Mouse (Mus musculus): ENCODE measurements around the gene Tfb1m. TPM values are rescaled to one million over a fixed set of nuclear protein-coding genes. Genes with fewer than 3 reads are reported as not detected.

Gene Tfb1m
- polyA plus RNA-seq, 1 experiment from 2014 or later = 20.3 TPM

DNA sequence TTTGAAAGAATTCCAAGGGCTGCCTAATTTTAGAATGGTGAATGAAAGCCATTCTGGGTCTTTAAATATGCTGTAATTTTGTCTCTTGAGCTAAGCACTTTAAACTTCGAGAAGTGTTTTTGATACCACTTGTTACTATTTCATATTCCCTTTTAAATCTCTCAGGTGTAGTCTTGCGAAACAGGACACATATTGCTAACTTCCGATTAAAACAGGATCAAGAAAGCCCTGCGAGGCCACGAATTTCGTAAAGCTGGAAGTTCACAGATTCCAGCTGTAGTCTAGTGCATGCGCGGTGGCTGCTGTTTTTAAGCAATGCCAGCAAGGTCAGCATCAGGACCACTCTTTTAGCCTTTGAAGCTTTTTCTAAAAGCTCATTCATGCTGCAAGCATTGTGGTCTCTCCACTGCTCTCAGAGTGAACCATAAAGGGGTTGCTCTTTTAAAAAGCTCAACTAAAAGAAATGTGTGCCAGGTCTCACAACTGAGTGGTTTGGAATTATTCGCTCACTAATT is 832 bp upstream of the Tfb1m start:
- Histone ChIP-seq H3K4me1 (replicated peaks; ENCODE audit: control insufficient read depth, insufficient read depth, low read length) (0 out of 2 replicates have a peak, but pooled peaks cover 8% of the 10 kb centered on the region), H3K4me2 (peak overlapping the region; percentile 68), H3K9me3 (ENCODE audit: control insufficient read depth, low read length) (no peaks in the 10 kb centered on the region), H3K27me3 (replicated peaks; ENCODE audit: control insufficient read depth, insufficient read depth, low read length) (no peaks in the 10 kb centered on the region), H3K4me3 (ENCODE audit: low read depth, low read length) (peak overlapping the region; percentile 61), H3K36me3 (ENCODE audit: control insufficient read depth, insufficient read depth, low read length) (no peaks in the 10 kb centered on the region), H3K27ac (ENCODE audit: low read depth, low read length) (peak overlapping the region; percentile 50), H3K9ac (ENCODE audit: low read depth, low read length) (peak overlapping the region; percentile 58; the same call in 1 of the 2 replicates)
- ATAC-seq (replicated peaks; ENCODE audit: low FRiP score) = no peak
- DNase-seq (ENCODE audit: low spot score) = no peak
- 78% methylated on average over 9 of the region's 9 CpGs for WGBS

DNA sequence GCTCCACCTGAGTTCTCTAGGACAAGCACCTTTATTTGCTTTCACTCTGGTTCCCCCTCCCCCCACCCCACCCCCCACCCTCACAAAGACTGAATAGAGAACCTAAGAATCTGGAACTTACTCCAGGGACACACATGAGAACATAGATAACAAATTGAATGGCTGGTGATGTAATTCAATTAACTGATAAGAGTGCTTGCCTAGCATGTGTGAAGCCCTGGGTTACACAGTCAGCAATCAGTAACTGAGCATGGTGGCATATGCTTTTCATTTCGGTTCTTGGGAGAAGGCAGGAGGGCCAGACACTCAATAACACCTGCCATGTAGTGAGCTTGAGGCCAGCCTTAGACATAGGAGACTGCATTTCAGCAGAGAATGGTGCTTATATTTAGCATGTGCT is 1.3 kb downstream of the Tfb1m start:
- Histone ChIP-seq H3K9me3 (ENCODE audit: control insufficient read depth, low read length) (no peaks in the 10 kb centered on the region), H3K27ac (ENCODE audit: low read depth, low read length) (0 out of 2 replicates have a peak overlapping the region, but pooled peaks have one; percentile 14), H3K4me3 (ENCODE audit: low read depth, low read length) (peak overlapping the region; percentile 61; the same call in 1 of the 2 replicates), H3K4me1 (replicated peaks; ENCODE audit: control insufficient read depth, insufficient read depth, low read length) (0 out of 2 replicates have a peak, but pooled peaks cover 8% of the 10 kb centered on the region), H3K36me3 (ENCODE audit: control insufficient read depth, insufficient read depth, low read length) (no peaks in the 10 kb centered on the region), H3K27me3 (replicated peaks; ENCODE audit: control insufficient read depth, insufficient read depth, low read length) (no peaks in the 10 kb centered on the region), H3K4me2 (peak overlapping the region; percentile 72), H3K9ac (ENCODE audit: low read depth, low read length) (no peak overlapping the region; the same call in 1 of the 2 replicates)
- ATAC-seq (replicated peaks; ENCODE audit: low FRiP score) = peak; percentile 6; the same call in 1 of the 2 replicates
- no peak for DNase-seq (ENCODE audit: low spot score)
- 57% methylated on average over 1 of the region's 1 CpGs for WGBS

DNA sequence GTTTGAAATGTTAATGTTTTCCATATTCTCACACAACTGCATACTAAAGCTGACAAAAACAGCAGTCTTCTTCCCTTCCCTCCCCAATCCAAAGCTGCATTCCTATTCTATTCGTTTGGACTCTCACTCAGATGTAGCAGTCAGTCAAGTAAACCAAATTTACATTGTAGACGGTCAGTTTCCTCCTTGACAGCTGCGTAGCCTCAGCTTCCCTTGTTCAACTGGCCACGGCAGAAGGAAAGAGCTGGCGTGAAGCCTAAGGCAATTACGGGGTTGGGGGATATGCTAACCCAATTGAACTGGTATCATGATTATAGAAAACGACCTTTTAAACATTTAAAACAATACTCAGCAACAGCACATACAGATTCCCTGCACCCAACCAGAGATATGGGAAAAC is 9.9 kb downstream of the Tfb1m start:
- Histone ChIP-seq H3K27ac (ENCODE audit: low read depth, low read length) (no peak overlapping the region), H3K27me3 (replicated peaks; ENCODE audit: control insufficient read depth, insufficient read depth, low read length) (no peaks in the 10 kb centered on the region), H3K4me3 (ENCODE audit: low read depth, low read length) (no peak overlapping the region), H3K9me3 (ENCODE audit: control insufficient read depth, low read length) (no peaks in the 10 kb centered on the region), H3K4me2 (no peak overlapping the region), H3K4me1 (replicated peaks; ENCODE audit: control insufficient read depth, insufficient read depth, low read length) (no peaks in the 10 kb centered on the region), H3K36me3 (ENCODE audit: control insufficient read depth, insufficient read depth, low read length) (0 out of 2 replicates have a peak, but pooled peaks cover under 1% of the 10 kb centered on the region), H3K9ac (ENCODE audit: low read depth, low read length) (no peak overlapping the region)
- ATAC-seq (replicated peaks; ENCODE audit: low FRiP score) = no peak
- DNase-seq (ENCODE audit: low spot score) = no peak
- WGBS = 70% methylated on average over 7 of the region's 7 CpGs

DNA sequence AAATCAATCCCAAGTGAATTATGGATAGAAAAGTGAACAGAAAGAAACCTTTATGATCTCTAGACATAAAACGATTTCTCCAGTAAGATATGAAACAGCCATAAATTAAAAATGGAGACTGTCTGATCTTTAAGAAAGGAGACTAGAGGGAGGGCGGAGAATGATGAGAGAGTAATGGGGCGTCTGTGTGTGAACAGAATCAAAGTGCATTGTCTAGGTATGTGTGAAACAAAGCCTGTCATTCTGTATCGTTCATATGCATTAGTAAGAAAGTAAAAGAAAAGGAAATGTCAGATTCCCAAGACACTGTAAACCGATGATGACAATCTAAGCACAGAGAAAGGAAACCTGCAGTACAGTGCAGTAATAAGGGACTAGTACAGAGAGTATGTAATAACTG is 16.5 kb downstream of the Tfb1m start:
- H3K9ac ChIP-seq (ENCODE audit: low read depth, low read length) = no peak overlapping the region
- no peaks in the 10 kb centered on the region for H3K9me3 ChIP-seq (ENCODE audit: control insufficient read depth, low read length)
- H3K27ac ChIP-seq (ENCODE audit: low read depth, low read length) = no peak overlapping the region
- DNase-seq (ENCODE audit: low spot score) (no peak), ATAC-seq (replicated peaks; ENCODE audit: low FRiP score) (no peak)
- H3K27me3 ChIP-seq (replicated peaks; ENCODE audit: control insufficient read depth, insufficient read depth, low read length) = no peaks in the 10 kb centered on the region
- no peaks in the 10 kb centered on the region for H3K4me1 ChIP-seq (replicated peaks; ENCODE audit: control insufficient read depth, insufficient read depth, low read length)
- no peak overlapping the region for H3K4me2 ChIP-seq
- no peak overlapping the region for H3K4me3 ChIP-seq (ENCODE audit: low read depth, low read length)
- peaks cover 7% of the 10 kb centered on the region; the same call in 1 of the 2 replicates for H3K36me3 ChIP-seq (ENCODE audit: control insufficient read depth, insufficient read depth, low read length)
- WGBS = 76% methylated on average over 5 of the region's 5 CpGs

GRCm38 (mm10) chr17:3540304-3540703 is 17.3 kb downstream of the Tfb1m start:
- Histone ChIP-seq H3K4me3 (ENCODE audit: low read depth, low read length) (no peak overlapping the region), H3K4me1 (replicated peaks; ENCODE audit: control insufficient read depth, insufficient read depth, low read length) (no peaks in the 10 kb centered on the region), H3K36me3 (ENCODE audit: control insufficient read depth, insufficient read depth, low read length) (peaks cover 7% of the 10 kb centered on the region; the same call in 1 of the 2 replicates), H3K27me3 (replicated peaks; ENCODE audit: control insufficient read depth, insufficient read depth, low read length) (no peaks in the 10 kb centered on the region), H3K9ac (ENCODE audit: low read depth, low read length) (no peak overlapping the region), H3K4me2 (no peak overlapping the region), H3K27ac (ENCODE audit: low read depth, low read length) (no peak overlapping the region), H3K9me3 (ENCODE audit: control insufficient read depth, low read length) (no peaks in the 10 kb centered on the region)
- no peak for DNase-seq (ENCODE audit: low spot score)
- 72% methylated on average over 2 of the region's 2 CpGs for WGBS
- no peak for ATAC-seq (replicated peaks; ENCODE audit: low FRiP score)

- no peak overlapping the region for H3K4me3 ChIP-seq (ENCODE audit: low read depth, low read length)
- H3K27me3 ChIP-seq (replicated peaks; ENCODE audit: control insufficient read depth, insufficient read depth, low read length) = no peaks in the 10 kb centered on the region
- 20% methylated on average over 1 of the region's 1 CpGs for WGBS
- no peak overlapping the region for H3K4me2 ChIP-seq
- no peaks in the 10 kb centered on the region for H3K4me1 ChIP-seq (replicated peaks; ENCODE audit: control insufficient read depth, insufficient read depth, low read length)
- H3K9ac ChIP-seq (ENCODE audit: low read depth, low read length) = no peak overlapping the region
- no peak overlapping the region for H3K27ac ChIP-seq (ENCODE audit: low read depth, low read length)
- ATAC-seq (replicated peaks; ENCODE audit: low FRiP score) (no peak), DNase-seq (ENCODE audit: low spot score) (no peak)
- no peaks in the 10 kb centered on the region for H3K9me3 ChIP-seq (ENCODE audit: control insufficient read depth, low read length)
- H3K36me3 ChIP-seq (ENCODE audit: control insufficient read depth, insufficient read depth, low read length) = no peaks in the 10 kb centered on the region
Measured at GRCm38 (mm10) chr17:3533425-3533824, 24.2 kb downstream of the Tfb1m start.

DNA sequence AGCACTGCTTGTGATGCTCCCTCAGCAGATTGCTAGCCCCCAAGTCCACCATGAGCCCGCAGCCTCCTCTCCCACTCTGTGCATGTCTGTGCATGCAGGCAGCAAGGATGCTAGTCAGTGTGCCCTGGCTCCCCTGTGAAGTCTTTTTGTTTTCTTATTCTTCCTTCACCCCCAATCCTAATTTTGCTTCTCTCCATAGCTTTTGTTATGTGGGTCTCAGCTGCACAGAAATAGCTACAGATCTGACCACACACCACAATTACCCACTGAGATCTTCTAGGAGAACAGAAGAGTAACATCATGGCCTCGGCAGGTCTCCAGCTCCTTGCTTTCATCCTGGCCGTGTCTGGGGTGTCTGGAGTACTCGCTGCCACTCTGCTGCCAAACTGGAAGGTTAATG is 25.3 kb downstream of the Tfb1m start, which contains the start of gene Cldn20:
Cldn20 (plus strand) TSS at position 301 of the 400 bp plus-strand sequence.
- H3K4me1 ChIP-seq (replicated peaks; ENCODE audit: control insufficient read depth, insufficient read depth, low read length) = peaks cover 2% of the 10 kb centered on the region; the same call in 1 of the 2 replicates
- H3K36me3 ChIP-seq (ENCODE audit: control insufficient read depth, insufficient read depth, low read length) = no peaks in the 10 kb centered on the region
- 92% methylated on average over 4 of the region's 4 CpGs for WGBS
- no peak for ATAC-seq (replicated peaks; ENCODE audit: low FRiP score)
- H3K27ac ChIP-seq (ENCODE audit: low read depth, low read length) = no peak within 1 kb of the TSS
- no peak within 1 kb of the TSS for H3K4me3 ChIP-seq (ENCODE audit: low read depth, low read length)
- no peak for DNase-seq (ENCODE audit: low spot score)
- no peak within 1 kb of the TSS for H3K9ac ChIP-seq (ENCODE audit: low read depth, low read length)
- no peak within 1 kb of the TSS for H3K4me2 ChIP-seq
- H3K27me3 ChIP-seq (replicated peaks; ENCODE audit: control insufficient read depth, insufficient read depth, low read length) = no peaks in the 10 kb centered on the region
- H3K9me3 ChIP-seq (ENCODE audit: control insufficient read depth, low read length) = no peaks in the 10 kb centered on the region

- H3K9me3 ChIP-seq (ENCODE audit: control insufficient read depth, low read length) = no peaks in the 10 kb centered on the region
- H3K27ac ChIP-seq (ENCODE audit: low read depth, low read length) = no peak overlapping the region
- H3K36me3 ChIP-seq (ENCODE audit: control insufficient read depth, insufficient read depth, low read length) = no peaks in the 10 kb centered on the region
- H3K9ac ChIP-seq (ENCODE audit: low read depth, low read length) = no peak overlapping the region
- no peak overlapping the region for H3K4me3 ChIP-seq (ENCODE audit: low read depth, low read length)
- 70% methylated on average over 1 of the region's 1 CpGs for whole genome bisulfite sequencing
- ATAC-seq (replicated peaks; ENCODE audit: low FRiP score) (no peak), DNase-seq (ENCODE audit: low spot score) (no peak)
- H3K4me2 ChIP-seq = no peak overlapping the region
- no peaks in the 10 kb centered on the region for H3K27me3 ChIP-seq (replicated peaks; ENCODE audit: control insufficient read depth, insufficient read depth, low read length)
- peaks cover 2% of the 10 kb centered on the region; the same call in 1 of the 2 replicates for H3K4me1 ChIP-seq (replicated peaks; ENCODE audit: control insufficient read depth, insufficient read depth, low read length)
Measured at GRCm38 (mm10) chr17:3531641-3532040, 25.9 kb downstream of the Tfb1m start.

- Histone ChIP-seq H3K4me1 (replicated peaks; ENCODE audit: control insufficient read depth, insufficient read depth, low read length) (peaks cover 2% of the 10 kb centered on the region; the same call in 1 of the 2 replicates), H3K9me3 (ENCODE audit: control insufficient read depth, low read length) (no peaks in the 10 kb centered on the region), H3K27ac (ENCODE audit: low read depth, low read length) (no peak overlapping the region), H3K4me2 (no peak overlapping the region), H3K4me3 (ENCODE audit: low read depth, low read length) (no peak overlapping the region), H3K36me3 (ENCODE audit: control insufficient read depth, insufficient read depth, low read length) (no peaks in the 10 kb centered on the region; the same call in 1 of the 2 replicates), H3K9ac (ENCODE audit: low read depth, low read length) (no peak overlapping the region), H3K27me3 (replicated peaks; ENCODE audit: control insufficient read depth, insufficient read depth, low read length) (no peaks in the 10 kb centered on the region)
- ATAC-seq (replicated peaks; ENCODE audit: low FRiP score) = no peak
- DNase-seq (ENCODE audit: low spot score) = no peak
- WGBS = 85% methylated on average over 7 of the region's 7 CpGs
Measured at GRCm38 (mm10) chr17:3530549-3530948, 27.0 kb downstream of the Tfb1m start.

All from liver, embryonic 11.5 days (tissue).